24 mouse cellular contexts compared by ENCODE assay signal in genomic region chr13:85376338-85376998, GRCm38 (mm10).
A peak's percentile ranks its signal among the peaks of the same experiment; 100 is the strongest.
DNase-seq lines count a peak whose midpoint lies in the region; TF ChIP-seq lines count a peak whose summit lies in the region.
"Had no signal": no experiment of that assay in that cellular context is flagged by ENCODE, and none has a peak within 500 bp of the region (broad histone marks: within the 10 kb centered on the region; RNA-seq: fewer than 3 reads in every experiment).

No protein-coding gene starts in this region.

- TF ChIP-seq POLR2A in embryonic fibroblast, embryonic 13.5 days (IDR thresholded peaks at IDR 0.05; ENCODE audit: low read depth, low read length) = no peak

- H3K36me3 ChIP-seq in embryonic facial prominence, embryonic 10.5 days (replicated peaks) = no peaks in the 10 kb centered on the region
- H3K36me3 ChIP-seq: embryonic facial prominence, embryonic 12.5 days; heart, embryonic 10.5 days; hindbrain, embryonic 13.5 days; limb, embryonic 12.5 days; liver, embryonic 15.5 days had no signal

- H3K27me3 ChIP-seq in embryonic facial prominence, embryonic 10.5 days (replicated peaks; ENCODE audit: low read depth, poor library complexity, severe bottlenecking) = no peaks in the 10 kb centered on the region
- H3K27me3 ChIP-seq: embryonic facial prominence, embryonic 12.5 days; hindbrain, embryonic 13.5 days; limb, embryonic 12.5 days; liver, embryonic 15.5 days had no signal

- DNase-seq in lung, postnatal 36 days = peak; percentile 20
- no peak for DNase-seq in lung, postnatal 14 days
- peak; percentile 6 for DNase-seq in MEL-GATA-1-ER (ENCODE audit: extremely low read depth, low read depth)
- no peak for DNase-seq in frontal cortex, postnatal 25 days (ENCODE audit: low spot score in 2 of 2)
- no peak for DNase-seq in gastrocnemius, postnatal 36 days
- no peak for DNase-seq in embryonic facial prominence, embryonic 10.5 days (ENCODE audit: low spot score)
- no peak for DNase-seq in gastrocnemius, postnatal 25 days
- DNase-seq: adrenal gland, postnatal 10 days; cerebellum, adult 18-20 months; forebrain, postnatal 0 days; gastrocnemius, adult 2 months; heart, postnatal 10 days; kidney, adult 11 months; midbrain, embryonic 14.5 days; thymus, adult 2 months had no signal

- WGBS in embryonic facial prominence, embryonic 10.5 days = 82% methylated on average over 3 of the region's 3 CpGs

- H3K9me3 ChIP-seq in embryonic facial prominence, embryonic 10.5 days = no peaks in the 10 kb centered on the region
- H3K9me3 ChIP-seq: embryonic facial prominence, embryonic 12.5 days; heart, embryonic 10.5 days; hindbrain, embryonic 13.5 days; limb, embryonic 12.5 days; liver, embryonic 15.5 days had no signal

- H3K4me1 ChIP-seq in embryonic fibroblast, embryonic 13.5 days (ENCODE audit: control insufficient read depth, insufficient read depth, low read length) = peaks cover 5% of the 10 kb centered on the region; the same call in 1 of the 2 replicates
- no peaks in the 10 kb centered on the region for H3K4me1 ChIP-seq in embryonic facial prominence, embryonic 10.5 days
- H3K4me1 ChIP-seq: embryonic facial prominence, embryonic 12.5 days; heart, embryonic 10.5 days; hindbrain, embryonic 13.5 days; limb, embryonic 12.5 days; liver, embryonic 15.5 days had no signal

- intact Hi-C loops in gastrocnemius, postnatal 36 days (cut with DNase I) = no loop called here

- no peak for TF ChIP-seq CTCF in embryonic fibroblast, embryonic 13.5 days (IDR thresholded peaks at IDR 0.05; ENCODE audit: borderline replicate concordance, insufficient read depth, low read length)

- no peak overlapping the region for H3K4me3 ChIP-seq in embryonic fibroblast, embryonic 13.5 days (ENCODE audit: insufficient read depth, low read length)
- no peak overlapping the region for H3K4me3 ChIP-seq in embryonic facial prominence, embryonic 10.5 days
- H3K4me3 ChIP-seq: embryonic facial prominence, embryonic 12.5 days; gastrocnemius, adult 2 months; heart, embryonic 10.5 days; hindbrain, embryonic 13.5 days; left cerebral cortex, adult 2 months; limb, embryonic 12.5 days; liver, embryonic 15.5 days had no signal

- H3K27ac ChIP-seq in embryonic fibroblast, embryonic 13.5 days (ENCODE audit: insufficient read depth, low read length) = peak overlapping the region; percentile 61; the same call in 1 of the 2 replicates
- no peak overlapping the region for H3K27ac ChIP-seq in embryonic facial prominence, embryonic 10.5 days (replicated peaks)
- H3K27ac ChIP-seq: embryonic facial prominence, embryonic 12.5 days; gastrocnemius, adult 2 months; heart, embryonic 10.5 days; hindbrain, embryonic 13.5 days; kidney, postnatal 0 days; left cerebral cortex, adult 2 months; limb, embryonic 12.5 days; liver, embryonic 15.5 days; macrophage had no signal

Comparison
In these comparisons a context has a peak if more than half of its experiments do, and no peak if none do; other contexts are left out.
1. DNase-seq: peak in lung, postnatal 36 days (single experiment) and MEL-GATA-1-ER (single experiment); none in lung, postnatal 14 days (single experiment), frontal cortex, postnatal 25 days (0 of 2), gastrocnemius, postnatal 36 days (0 of 2), embryonic facial prominence, embryonic 10.5 days (single experiment) and gastrocnemius, postnatal 25 days (single experiment).